Mouse (Mus musculus) cortical plate, adult 2 months (tissue): ENCODE measurements at regions not wholly inside any gene's neighbourhood (a gene's known extent, or its start where the extent isn't known, plus 50 kb on each side); places are given as distances from the start of the nearest gene placed in this dataset.

Experiments
- CTCF ChIP-seq: fragments of 200-500 bp; IDR thresholded peaks from 2 replicates; pipeline ENCODE4 v1.5.1; 2011; ENCODE audit warnings: mild to moderate bottlenecking, control low read depth, low read length; ENCODE audit not compliant: insufficient read depth; ENCODE audit errors: extremely low read depth
- POLR2A ChIP-seq: fragments of 200-500 bp; IDR thresholded peaks from 2 replicates; pipeline ENCODE4 v1.6.1; 2011; ENCODE audit warnings: mild to moderate bottlenecking, low read length, control low read depth; ENCODE audit not compliant: insufficient read depth; ENCODE audit errors: extremely low read depth

- TF ChIP-seq CTCF (no peak), POLR2A (no peak)
Measured at GRCm38 (mm10) chr4:54184213-54184612, 358.4 kb downstream of the Tmem38b start.
